Mouse (Mus musculus) neural tube, embryonic 13.5 days (tissue): ENCODE results near the gene Epb41l5. TPM values are rescaled to one million over a fixed set of nuclear protein-coding genes. Genes with fewer than 3 reads are reported as not detected.

Experiments used
- ATAC-seq: fragments of 200-750 bp; cut with Nextera tagmentation; 2 replicates; pipeline ENCODE4 v1.8.0; 2017; ENCODE audit warnings: low read depth, mild to moderate bottlenecking, moderate TSS enrichment, moderate library complexity
- H3K27ac ChIP-seq: fragments of 300-500 bp; sonication (generic); replicated peaks from 2 replicates; pipeline ENCODE4 v1.5.1; 2015; ENCODE audit warnings: moderate library complexity, mild to moderate bottlenecking, inconsistent platforms
- H3K27me3 ChIP-seq: fragments of 300-500 bp; sonication (generic); 2 replicates; pipeline ENCODE4 v1.6.1; 2015; ENCODE audit warnings: mild to moderate bottlenecking, inconsistent platforms
- H3K36me3 ChIP-seq: fragments of 300-500 bp; sonication (generic); 2 replicates; pipeline ENCODE4 v1.6.1; 2015; ENCODE audit warnings: mild to moderate bottlenecking, inconsistent platforms
- H3K4me1 ChIP-seq: fragments of 300-500 bp; sonication (generic); replicated peaks from 2 replicates; pipeline ENCODE4 v1.6.1; 2015; ENCODE audit warnings: inconsistent platforms
- H3K4me2 ChIP-seq: fragments of 300-500 bp; sonication (generic); 2 replicates; pipeline ENCODE4 v1.6.1; 2015; ENCODE audit warnings: inconsistent platforms, mild to moderate bottlenecking, moderate library complexity
- H3K4me3 ChIP-seq: fragments of 300-500 bp; sonication (generic); 2 replicates; pipeline ENCODE4 v1.5.1; 2015; ENCODE audit warnings: mild to moderate bottlenecking, inconsistent platforms
- H3K9ac ChIP-seq: fragments of 300-500 bp; sonication (generic); 2 replicates; pipeline ENCODE4 v1.6.1; 2015; ENCODE audit warnings: moderate library complexity, mild to moderate bottlenecking, inconsistent platforms
- H3K9me3 ChIP-seq: fragments of 300-500 bp; sonication (generic); 2 replicates; pipeline ENCODE4 v1.6.1; 2016; ENCODE audit warnings: inconsistent platforms
- WGBS: fragments of 180-500 bp; shearing (Covaris S2); methylation state at CpG from one replicate; pipeline ENCODE4 v1.1.7; 2015; 5-methylcytosine and 5-hydroxymethylcytosine counted together
- polyA plus RNA-seq: library from polyadenylated mRNA; unstranded; fragments of >200 nt; fragmentation: Nextera tagmentation; extraction: Ambion mirVana; gene quantifications from 2 replicates; pipeline ENCODE4 v1.2.1, GENCODE M21; 2015

Epb41l5 gene
- polyA plus RNA-seq, 1 experiment from 2014 or later, result 16.5 TPM

- no peak overlapping the region for H3K4me3 ChIP-seq
- 87% methylated on average over 6 of the region's 6 CpGs for WGBS
Measured at GRCm38 (mm10) chr1:119495396-119495775, 153.4 kb downstream of the Epb41l5 start.

More at GRCm38 (mm10) chr1:119495396-119495775, 153.4 kb downstream of the Epb41l5 start:
- Histone ChIP-seq H3K4me2 (no peak overlapping the region), H3K36me3 (0 out of 2 replicates have a peak, but pooled peaks cover 1% of the 10 kb centered on the region), H3K9me3 (no peaks in the 10 kb centered on the region), H3K27me3 (no peaks in the 10 kb centered on the region), H3K9ac (no peak overlapping the region), H3K4me1 (peaks cover 27% of the 10 kb centered on the region), H3K27ac (no peak overlapping the region)
- no peak for ATAC-seq

Other genes starting within 250 kb of the Epb41l5 start
- 2.4 and 2.7 TPM in 2 replicates for gene Inhbb, start 226.8 kb downstream of the Epb41l5 start, polyA plus RNA-seq
- gene Ralb, start 144.2 kb downstream of the Epb41l5 start, polyA plus RNA-seq, result 78.2 and 81.4 TPM in 2 replicates
- 16.7 and 17.4 TPM in 2 replicates for gene Tmem185b, start 122.8 kb downstream of the Epb41l5 start, polyA plus RNA-seq
- 8.3 and 18.8 TPM in 2 replicates for gene Ptpn4, start 188.6 kb upstream of the Epb41l5 start, polyA plus RNA-seq